Mouse (Mus musculus): ENCODE data around the gene Ppp1r15a. TPM values are rescaled to one million over a fixed set of nuclear protein-coding genes. Genes with fewer than 3 reads are reported as not detected.
"Not testable (repeated sequence)": the region's sequence is repeated elsewhere in the genome, so short reads cannot be mapped to it uniquely, and the experiment has no call there.

The Ppp1r15a gene
- total and polyA plus RNA-seq, 2 experiments from 2014 or later: 17.4 to 18.7 TPM

DNA sequence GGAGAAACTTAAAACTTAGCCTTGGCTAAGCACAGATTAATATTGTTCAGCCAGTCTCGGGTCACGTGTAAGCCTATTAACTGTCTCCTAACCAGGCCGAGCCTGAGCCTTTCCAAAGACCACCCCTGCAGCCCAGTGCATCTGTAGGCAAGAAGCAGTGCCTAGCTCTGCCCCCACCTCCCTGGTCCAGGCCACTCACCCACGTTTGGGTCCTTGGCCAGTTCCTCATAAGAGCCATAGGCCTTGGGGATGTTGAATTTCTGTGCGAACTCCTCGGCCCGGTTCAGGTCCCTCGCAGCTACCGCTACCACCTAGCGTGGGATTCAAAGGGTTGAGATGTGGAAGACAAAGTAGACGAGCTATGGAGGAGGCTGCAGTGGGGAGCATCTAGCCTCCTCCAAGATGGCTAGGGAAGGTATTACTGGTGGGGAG lies 38.2 kb downstream of the Ppp1r15a start:
- Histone ChIP-seq H3K4me3 (ENCODE audit: low read depth, low read length) (peak overlapping the region; percentile 37), H3K9me3 (ENCODE audit: low read length) (no peaks in the 10 kb centered on the region), H3K27me3 (ENCODE audit: insufficient read depth, low read length) (no peaks in the 10 kb centered on the region), H3K9ac (replicated peaks; ENCODE audit: low read length, poor library complexity, severe bottlenecking) (peak overlapping the region; percentile 63), H3K27ac (ENCODE audit: low read depth, low read length) (peak overlapping the region; percentile 90), H3K36me3 (ENCODE audit: insufficient read depth, low read length) (peaks cover 4% of the 10 kb centered on the region), H3K4me1 (ENCODE audit: insufficient read depth, low read length) (0 out of 2 replicates have a peak, but pooled peaks cover 3% of the 10 kb centered on the region), H3K4me2 (ENCODE audit: low read depth, low read length, poor library complexity, severe bottlenecking) (peak overlapping the region; percentile 67)
- 22% methylated on average over 11 of the region's 11 CpGs for WGBS
- no peak for TF ChIP-seq CTCF (IDR thresholded peaks at IDR 0.05)
- ATAC-seq (ENCODE audit: low FRiP score) (peak; percentile 75), DNase-seq (ENCODE audit: low spot score) (peak; percentile 55)

DNA sequence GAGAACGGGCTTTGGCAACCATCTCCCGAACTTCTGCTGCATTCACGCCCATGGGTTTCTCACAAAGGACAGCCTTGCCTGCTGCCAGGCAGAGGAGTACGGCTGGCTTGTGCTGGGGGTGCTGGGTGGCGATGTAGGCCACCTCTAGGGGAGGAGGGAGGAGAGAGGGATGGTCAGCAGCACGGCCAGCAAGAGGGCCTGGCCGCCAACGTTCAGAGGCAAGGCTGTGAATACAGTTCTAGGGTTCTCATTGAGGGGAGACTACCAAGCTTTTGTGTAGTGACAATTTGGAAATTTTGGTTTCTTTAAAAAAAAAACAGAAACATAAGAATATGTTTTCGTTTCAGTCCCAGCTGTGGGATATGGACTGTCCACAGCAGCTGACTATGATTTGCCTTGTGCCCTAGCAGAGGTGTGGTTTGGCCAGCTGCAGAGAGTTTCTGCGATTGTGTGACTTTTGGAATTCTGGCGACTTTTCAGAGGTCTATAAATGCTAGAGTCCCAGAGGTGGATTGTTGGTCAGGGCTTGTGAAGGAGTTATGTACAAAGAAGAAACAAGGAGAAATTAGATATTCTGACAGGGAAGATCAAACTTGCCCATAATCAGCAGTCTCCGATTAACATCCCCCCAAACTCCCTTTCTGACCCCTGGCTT lies 39.2 kb downstream of the Ppp1r15a start, which contains the start of gene Gm45808:
Gene Gm45808 (minus strand): TSS at position 51 of the 655 bp plus-strand sequence.
- ATAC-seq (ENCODE audit: low FRiP score): no peak
- WGBS: 78% methylated on average over 12 of the region's 12 CpGs
- no peaks in the 10 kb centered on the region for H3K36me3 ChIP-seq (ENCODE audit: insufficient read depth, low read length)
- 0 out of 2 replicates have a peak, but pooled peaks cover 3% of the 10 kb centered on the region for H3K4me1 ChIP-seq (ENCODE audit: insufficient read depth, low read length)
- TF ChIP-seq CTCF (IDR thresholded peaks at IDR 0.05): no peak
- 0 out of 2 replicates have a peak within 1 kb of the TSS, but pooled peaks have one; percentile 90 for H3K27ac ChIP-seq (ENCODE audit: low read depth, low read length)
- H3K4me2 ChIP-seq (ENCODE audit: low read depth, low read length, poor library complexity, severe bottlenecking): no peak within 1 kb of the TSS
- H3K9ac ChIP-seq (replicated peaks; ENCODE audit: low read length, poor library complexity, severe bottlenecking): no peak within 1 kb of the TSS
- H3K9me3 ChIP-seq (ENCODE audit: low read length): no peaks in the 10 kb centered on the region
- no peaks in the 10 kb centered on the region for H3K27me3 ChIP-seq (ENCODE audit: insufficient read depth, low read length)
- H3K4me3 ChIP-seq (ENCODE audit: low read depth, low read length): no peak within 1 kb of the TSS; the same call in 1 of the 2 replicates
- DNase-seq (ENCODE audit: low spot score): no peak

DNA sequence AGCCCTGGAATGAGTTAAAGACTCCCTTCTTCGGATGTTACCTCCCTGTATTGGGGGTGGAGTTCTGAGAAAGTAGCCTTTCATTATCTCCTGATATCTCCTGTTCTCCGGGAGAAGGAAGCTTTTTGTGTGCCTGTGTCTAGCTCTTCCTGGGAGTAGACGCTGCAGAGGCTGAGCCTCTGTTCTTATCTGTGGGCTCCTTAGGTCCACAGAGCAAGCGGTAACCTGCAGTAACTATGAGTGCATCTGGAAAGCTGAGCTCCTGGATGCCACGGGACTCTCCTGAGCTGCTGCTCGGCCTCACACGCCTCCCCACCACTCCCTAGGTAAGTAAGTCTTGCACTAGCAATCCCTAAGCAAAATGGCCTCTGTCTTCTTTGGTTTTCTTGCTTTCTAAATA lies 39.9 kb downstream of the Ppp1r15a start:
- 84% methylated on average over 7 of the region's 7 CpGs for WGBS
- DNase-seq (ENCODE audit: low spot score): no peak
- Histone ChIP-seq H3K9ac (replicated peaks; ENCODE audit: low read length, poor library complexity, severe bottlenecking) (no peak overlapping the region), H3K4me3 (ENCODE audit: low read depth, low read length) (no peak overlapping the region), H3K36me3 (ENCODE audit: insufficient read depth, low read length) (no peaks in the 10 kb centered on the region), H3K27ac (ENCODE audit: low read depth, low read length) (no peak overlapping the region), H3K9me3 (ENCODE audit: low read length) (no peaks in the 10 kb centered on the region), H3K4me1 (ENCODE audit: insufficient read depth, low read length) (0 out of 2 replicates have a peak, but pooled peaks cover 3% of the 10 kb centered on the region), H3K27me3 (ENCODE audit: insufficient read depth, low read length) (no peaks in the 10 kb centered on the region), H3K4me2 (ENCODE audit: low read depth, low read length, poor library complexity, severe bottlenecking) (no peak overlapping the region)
- no peak for ATAC-seq (ENCODE audit: low FRiP score)
- TF ChIP-seq CTCF (IDR thresholded peaks at IDR 0.05): no peak

DNA sequence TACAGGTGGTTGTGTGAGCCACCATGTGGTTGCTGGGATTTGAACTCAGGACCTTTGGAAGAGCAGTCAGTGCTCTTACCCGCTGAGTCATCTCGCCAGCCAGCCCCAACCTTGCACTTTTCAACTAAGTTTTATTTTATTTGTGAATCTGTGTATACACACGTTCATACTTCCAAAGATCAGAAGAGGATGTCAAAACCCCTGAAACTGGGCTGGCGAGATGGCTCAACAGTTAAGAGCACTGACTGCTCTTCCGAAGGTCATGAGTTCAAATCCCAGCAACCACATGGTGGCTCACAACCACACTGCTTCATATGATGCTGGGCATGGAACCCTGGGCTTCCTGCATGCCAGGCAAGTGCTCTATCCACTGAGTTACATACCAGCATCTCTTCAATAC lies 41.1 kb downstream of the Ppp1r15a start:
- H3K36me3 ChIP-seq (ENCODE audit: insufficient read depth, low read length); DNase-seq (ENCODE audit: low spot score); ATAC-seq (ENCODE audit: low FRiP score); H3K4me1 ChIP-seq (ENCODE audit: insufficient read depth, low read length); H3K4me2 ChIP-seq (ENCODE audit: low read depth, low read length, poor library complexity, severe bottlenecking); H3K27me3 ChIP-seq (ENCODE audit: insufficient read depth, low read length); H3K9ac ChIP-seq (replicated peaks; ENCODE audit: low read length, poor library complexity, severe bottlenecking); H3K4me3 ChIP-seq (ENCODE audit: low read depth, low read length); H3K27ac ChIP-seq (ENCODE audit: low read depth, low read length); H3K9me3 ChIP-seq (ENCODE audit: low read length): not testable (repeated sequence)
- 95% methylated on average over 5 of the region's 5 CpGs for WGBS

DNA sequence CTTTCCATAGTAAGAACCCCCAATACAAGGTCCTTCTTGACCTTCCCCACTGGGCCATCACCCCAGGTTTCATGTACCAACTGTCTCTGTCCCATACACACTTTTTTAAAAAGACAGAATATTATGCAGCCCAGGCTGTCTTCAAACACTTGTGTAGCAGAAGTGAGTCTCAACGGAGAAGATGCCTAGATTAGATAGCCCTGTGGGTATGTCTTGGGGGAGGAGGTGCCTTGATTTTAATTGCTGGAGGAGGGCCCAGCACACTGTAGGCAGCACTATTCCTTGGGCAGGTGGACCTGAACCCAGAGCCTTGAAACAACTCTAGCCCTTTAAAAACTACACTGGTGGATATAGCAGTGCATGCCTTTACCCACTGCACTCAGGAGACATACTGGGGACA lies 43.9 kb downstream of the Ppp1r15a start:
- Histone ChIP-seq H3K27me3 (ENCODE audit: insufficient read depth, low read length) (no peaks in the 10 kb centered on the region), H3K27ac (ENCODE audit: low read depth, low read length) (no peak overlapping the region), H3K4me2 (ENCODE audit: low read depth, low read length, poor library complexity, severe bottlenecking) (no peak overlapping the region), H3K9ac (replicated peaks; ENCODE audit: low read length, poor library complexity, severe bottlenecking) (no peak overlapping the region), H3K4me3 (ENCODE audit: low read depth, low read length) (no peak overlapping the region), H3K36me3 (ENCODE audit: insufficient read depth, low read length) (no peaks in the 10 kb centered on the region), H3K4me1 (ENCODE audit: insufficient read depth, low read length) (no peaks in the 10 kb centered on the region), H3K9me3 (ENCODE audit: low read length) (no peaks in the 10 kb centered on the region)
- ATAC-seq (ENCODE audit: low FRiP score) (no peak), DNase-seq (ENCODE audit: low spot score) (no peak)
- no peak for TF ChIP-seq CTCF (IDR thresholded peaks at IDR 0.05)
- WGBS: 100% methylated on average over 1 of the region's 1 CpGs

DNA sequence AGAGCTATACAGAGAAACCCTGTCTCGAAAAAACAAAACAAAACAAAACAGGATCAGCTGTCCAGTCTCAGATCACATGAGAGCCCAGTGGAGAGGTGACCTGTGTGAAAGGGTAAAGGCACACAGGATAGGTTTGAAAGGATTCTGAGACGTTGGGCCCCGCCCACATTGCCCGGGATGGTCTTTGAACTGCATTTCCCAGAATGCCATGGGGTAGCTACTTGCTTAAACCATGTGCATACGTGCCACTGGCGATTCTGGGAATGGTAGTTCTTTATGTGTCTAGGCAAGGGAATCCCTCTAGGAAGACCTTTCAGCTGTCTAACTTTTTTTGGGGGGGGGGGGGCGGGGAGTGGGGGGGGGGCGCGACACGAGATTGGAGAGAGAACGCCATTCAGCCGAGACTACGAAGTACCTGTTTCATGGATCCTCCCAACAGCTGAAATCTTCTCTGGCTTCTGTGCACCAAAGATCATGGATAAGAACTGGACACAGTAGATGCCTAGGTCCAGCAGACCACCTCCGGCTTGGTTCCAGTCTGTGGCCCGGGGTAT lies 44.6 kb downstream of the Ppp1r15a start, which contains the start of gene Tulp2:
Gene Tulp2 (plus strand): TSS at position 504 of the 554 bp plus-strand sequence.
- H3K4me2 ChIP-seq (ENCODE audit: low read depth, low read length, poor library complexity, severe bottlenecking): no peak within 1 kb of the TSS
- H3K4me1 ChIP-seq (ENCODE audit: insufficient read depth, low read length): no peaks in the 10 kb centered on the region
- H3K27ac ChIP-seq (ENCODE audit: low read depth, low read length): no peak within 1 kb of the TSS
- no peaks in the 10 kb centered on the region for H3K27me3 ChIP-seq (ENCODE audit: insufficient read depth, low read length)
- ATAC-seq (ENCODE audit: low FRiP score) (peak; percentile 49; the same call in 1 of the 2 replicates), DNase-seq (ENCODE audit: low spot score) (peak; percentile 73)
- WGBS: 51% methylated on average over 15 of the region's 15 CpGs
- no peaks in the 10 kb centered on the region for H3K36me3 ChIP-seq (ENCODE audit: insufficient read depth, low read length)
- TF ChIP-seq CTCF (IDR thresholded peaks at IDR 0.05): no peak
- no peaks in the 10 kb centered on the region for H3K9me3 ChIP-seq (ENCODE audit: low read length)
- H3K4me3 ChIP-seq (ENCODE audit: low read depth, low read length): no peak within 1 kb of the TSS
- H3K9ac ChIP-seq (replicated peaks; ENCODE audit: low read length, poor library complexity, severe bottlenecking): no peak within 1 kb of the TSS

DNA sequence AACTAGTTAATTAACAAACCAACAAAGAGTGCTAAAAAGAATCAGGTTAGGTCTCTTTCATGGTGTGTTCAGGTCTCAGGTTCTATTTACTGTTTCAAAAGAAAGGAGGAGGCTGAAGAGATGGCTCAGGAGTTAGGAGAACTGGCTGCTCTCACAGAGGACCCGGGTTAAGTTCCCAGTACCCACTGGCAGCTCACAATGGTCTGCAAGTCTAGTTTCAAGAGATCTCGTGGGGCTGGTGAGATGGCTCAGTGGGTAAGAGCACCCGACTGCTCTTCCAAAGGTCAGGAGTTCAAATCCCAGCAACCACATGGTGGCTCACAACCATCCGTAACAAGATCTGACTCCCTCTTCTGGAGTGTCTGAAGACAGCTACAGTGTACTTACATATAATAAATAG lies 45.8 kb downstream of the Ppp1r15a start:
- not testable (repeated sequence) for ATAC-seq (ENCODE audit: low FRiP score); H3K9ac ChIP-seq (replicated peaks; ENCODE audit: low read length, poor library complexity, severe bottlenecking)
- 86% methylated on average over 3 of the region's 4 CpGs for WGBS

More for the DNA sequence above, 45.8 kb downstream of the Ppp1r15a start:
- not testable (repeated sequence) for H3K4me3 ChIP-seq (ENCODE audit: low read depth, low read length); DNase-seq (ENCODE audit: low spot score); H3K36me3 ChIP-seq (ENCODE audit: insufficient read depth, low read length); H3K9me3 ChIP-seq (ENCODE audit: low read length); H3K27ac ChIP-seq (ENCODE audit: low read depth, low read length); H3K27me3 ChIP-seq (ENCODE audit: insufficient read depth, low read length); H3K4me1 ChIP-seq (ENCODE audit: insufficient read depth, low read length); H3K4me2 ChIP-seq (ENCODE audit: low read depth, low read length, poor library complexity, severe bottlenecking)
